Mouse (Mus musculus) left cerebral cortex, adult 8-10 months (tissue): ENCODE measurements around the gene Scn2b. TPM values are rescaled to one million over a fixed set of nuclear protein-coding genes. Genes with fewer than 3 reads are reported as not detected.
A peak's percentile ranks its signal among the peaks of the same experiment; 100 is the strongest.

Experiments used
- DNase-seq, 2 experiments: peaks; one replicate each; pipeline ENCODE4 v3.0.0; 2022; ENCODE audit warnings: low spot score in 2 of 2
- total RNA-seq, 4 experiments: library from RNA; stranded (reverse); gene quantifications; 2 replicates each; pipeline ENCODE4 v1.2.4; 2022

Gene Scn2b
- total RNA-seq, 4 experiments from 2014 or later, result 265 to 287 (median 277) TPM

DNA sequence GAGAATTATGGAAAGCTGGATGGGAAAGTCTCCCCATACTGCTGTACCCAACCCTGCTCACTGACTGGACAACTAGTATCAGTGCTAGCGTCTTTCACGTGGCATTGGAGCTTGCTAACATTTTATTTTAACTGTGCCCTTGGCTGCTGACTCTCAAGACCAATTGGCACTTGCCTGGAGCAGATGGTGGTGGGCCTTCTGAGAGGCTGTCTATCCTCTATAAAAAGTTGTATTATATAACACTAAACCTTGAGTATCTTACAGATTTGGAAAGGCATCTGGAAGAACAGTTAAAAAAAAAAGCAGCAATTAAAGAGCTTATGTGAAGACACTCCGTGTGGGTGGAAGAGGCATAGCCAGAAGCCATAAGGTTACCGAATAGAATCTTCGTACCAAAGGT lies 52.6 kb downstream of the Scn2b start:
- peak in 1 of 2 experiments; percentile 78 for DNase-seq

GRCm38 (mm10) chr9:45171073-45171610 lies 53.6 kb downstream of the Scn2b start:
- DNase-seq, result no peak

GRCm38 (mm10) chr9:45173475-45173874 lies 55.9 kb downstream of the Scn2b start:
- DNase-seq, result no peak

DNA sequence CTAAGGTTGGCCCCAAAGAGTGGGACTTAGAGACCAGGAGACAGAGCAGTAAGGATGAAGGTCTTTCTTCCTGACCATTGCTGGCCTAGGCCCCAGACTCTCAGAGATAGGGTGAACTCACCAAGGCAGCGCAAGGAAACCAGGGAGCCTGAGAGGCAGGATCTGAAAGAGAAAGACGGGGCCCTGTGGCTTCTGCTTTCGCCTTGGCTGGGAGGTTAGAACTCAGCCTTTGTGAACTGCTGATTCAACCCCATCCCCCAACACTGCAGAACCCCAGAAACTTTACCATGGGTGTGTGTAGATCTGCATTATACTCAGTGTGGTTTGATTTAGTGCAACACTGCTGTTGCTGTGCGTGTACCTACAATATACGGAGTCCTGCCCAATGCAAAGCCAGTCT lies 61.7 kb downstream of the Scn2b start:
- no peak for DNase-seq

Other genes starting within 250 kb of the Scn2b start
- 100 to 1,000 TPM in 1 of 4 experiments, 10 to 100 TPM in 3; 64.3 to 102 (median 73.5) TPM for gene Kmt2a, start 236.5 kb upstream of the Scn2b start, total RNA-seq
- 100 to 1,000 TPM; 275 to 372 (median 321) TPM for gene Atp5l, start 197.0 kb upstream of the Scn2b start, total RNA-seq
- 10 to 100 TPM; 62.3 to 70.2 (median 68.5) TPM for gene Ube4a, start 152.2 kb upstream of the Scn2b start, total RNA-seq
- not detected for gene Cd3g, start 137.4 kb upstream of the Scn2b start, total RNA-seq
- gene Cd3d, start 136.0 kb upstream of the Scn2b start, total RNA-seq, result not detected
- gene Cd3e, start 108.2 kb upstream of the Scn2b start, total RNA-seq, result under 1 TPM in 1 of 4 experiments, not detected in 3; 0.19 TPM
- 1 to 10 TPM; 1.4 to 1.8 (median 1.6) TPM for gene Mpzl2, start 78.0 kb upstream of the Scn2b start, total RNA-seq
- gene Mpzl3, start 62.6 kb upstream of the Scn2b start, total RNA-seq, result 1 to 10 TPM; 4.0 to 5.7 (median 5.0) TPM
- gene Jaml, start 38.6 kb upstream of the Scn2b start, total RNA-seq, result 1 to 10 TPM in 2 of 4 experiments, under 1 TPM in 1, not detected in 1; 0.74 to 1.5 (median 1.4) TPM
- 100 to 1,000 TPM; 160 to 218 (median 183) TPM for gene Scn4b, start 20.6 kb downstream of the Scn2b start, total RNA-seq
- gene BC049352, start 64.2 kb downstream of the Scn2b start, total RNA-seq, result 1 to 10 TPM; 1.6 to 1.9 (median 1.7) TPM
- gene Tmprss4, start 86.3 kb downstream of the Scn2b start, total RNA-seq, result under 1 TPM in 3 of 4 experiments, not detected in 1; 0.16 to 0.66 (median 0.30) TPM
- 1 to 10 TPM; 3.2 to 8.3 (median 4.9) TPM for gene Il10ra, start 151.4 kb downstream of the Scn2b start, total RNA-seq
- gene Tmprss13, start 201.3 kb downstream of the Scn2b start, total RNA-seq, result not detected